Mouse (Mus musculus) urinary bladder, postnatal 25 days (tissue): ENCODE measurements around the gene Fam186a.
A peak's percentile ranks its signal among the peaks of the same experiment; 100 is the strongest.
"Not testable (repeated sequence)": the region's sequence is repeated elsewhere in the genome, so short reads cannot be mapped to it uniquely, and the experiment has no call there.

ENCODE experiments used
- DNase-seq: peaks from one replicate; pipeline ENCODE4 v3.0.0; 2022; ENCODE audit warnings: low spot score

Gene Fam186a

GRCm38 (mm10) chr15:99966961-99967360, at the start of gene Fam186a:
Gene Fam186a (minus strand): TSS chr15:99967061.
- DNase-seq: no peak

- no peak for DNase-seq
These were observed 39.3 kb upstream of the Fam186a start for GRCm38 (mm10) chr15:100006180-100006579.

GRCm38 (mm10) chr15:100004677-100005273, 37.9 kb upstream of the Fam186a start:
- no peak for DNase-seq

- DNase-seq: no peak
These were observed 32.5 kb upstream of the Fam186a start for GRCm38 (mm10) chr15:99999390-99999789.

- DNase-seq: no peak
These were observed 30.4 kb upstream of the Fam186a start for GRCm38 (mm10) chr15:99997114-99997804.

- no peak for DNase-seq
These were observed 26.2 kb upstream of the Fam186a start for GRCm38 (mm10) chr15:99993100-99993499.

GRCm38 (mm10) chr15:99979715-99980114, 12.9 kb upstream of the Fam186a start:
- no peak for DNase-seq

- DNase-seq: no peak
These were observed 12.4 kb upstream of the Fam186a start for GRCm38 (mm10) chr15:99979266-99979665.

- not testable (repeated sequence) for DNase-seq
These were observed 9.3 kb upstream of the Fam186a start for GRCm38 (mm10) chr15:99976121-99976520.

GRCm38 (mm10) chr15:99974476-99975220, 7.8 kb upstream of the Fam186a start:
- DNase-seq: no peak

GRCm38 (mm10) chr15:99972989-99973911, 6.4 kb upstream of the Fam186a start:
- peak; percentile 25 for DNase-seq

- DNase-seq: peak; percentile 95
These were observed 5.6 kb upstream of the Fam186a start for GRCm38 (mm10) chr15:99972361-99972988.

GRCm38 (mm10) chr15:99970606-99971005, 3.7 kb upstream of the Fam186a start:
- DNase-seq: no peak

- not testable (repeated sequence) for DNase-seq
These were observed 2.9 kb upstream of the Fam186a start, which contains the start of gene Larp4 for GRCm38 (mm10) chr15:99969765-99970164. Gene Larp4 (plus strand): TSS chr15:99970065.

GRCm38 (mm10) chr15:99965103-99965775, 1.6 kb downstream of the Fam186a start:
- no peak for DNase-seq

GRCm38 (mm10) chr15:99955324-99955723, 11.5 kb downstream of the Fam186a start:
- DNase-seq: no peak

GRCm38 (mm10) chr15:99940970-99941630, 25.8 kb downstream of the Fam186a start:
- DNase-seq: no peak

GRCm38 (mm10) chr15:99940426-99940825, 26.4 kb downstream of the Fam186a start:
- no peak for DNase-seq

- no peak for DNase-seq
These were observed 29.0 kb downstream of the Fam186a start for GRCm38 (mm10) chr15:99937841-99938240.

- DNase-seq: no peak
These were observed 30.2 kb downstream of the Fam186a start for GRCm38 (mm10) chr15:99936659-99937058.
